Mouse (Mus musculus): ENCODE measurements around the gene Gm6217. TPM values are rescaled to one million over a fixed set of nuclear protein-coding genes. Genes with fewer than 3 reads are reported as not detected.
"Not testable (repeated sequence)": the region's sequence is repeated elsewhere in the genome, so short reads cannot be mapped to it uniquely, and the experiment has no call there.

The Gm6217 gene
- polyA plus RNA-seq (2015; fragmentation: Nextera tagmentation; extraction: Ambion mirVana), result not detected in 2 replicates

GRCm38 (mm10) chr1:82931326-82931725, at the start of gene Gm6217:
TSS of gene Gm6217 (minus strand) at chr1:82931399.
- H3K27ac ChIP-seq (ENCODE audit: low read length); H3K36me3 ChIP-seq (ENCODE audit: control insufficient read depth, insufficient read depth, low read length); H3K9ac ChIP-seq (ENCODE audit: low read depth, low read length); H3K4me2 ChIP-seq (ENCODE audit: low read depth, low read length); H3K4me1 ChIP-seq (ENCODE audit: control insufficient read depth, insufficient read depth, low read length); H3K4me3 ChIP-seq (ENCODE audit: low read length); ATAC-seq; H3K9me3 ChIP-seq (ENCODE audit: control insufficient read depth, low read length); H3K27me3 ChIP-seq (replicated peaks; ENCODE audit: control insufficient read depth, insufficient read depth, low read length): not testable (repeated sequence)
- WGBS, result no CpG with 5 or more reads among the region's 6 CpGs

GRCm38 (mm10) chr1:82977840-82978239, 46.6 kb upstream of the Gm6217 start:
- H3K4me2 ChIP-seq (ENCODE audit: low read depth, low read length), result no peak overlapping the region
- H3K36me3 ChIP-seq (ENCODE audit: control insufficient read depth, insufficient read depth, low read length), result no peaks in the 10 kb centered on the region
- H3K4me1 ChIP-seq (ENCODE audit: control insufficient read depth, insufficient read depth, low read length), result no peaks in the 10 kb centered on the region
- H3K27me3 ChIP-seq (replicated peaks; ENCODE audit: control insufficient read depth, insufficient read depth, low read length), result no peaks in the 10 kb centered on the region
- no peak for ATAC-seq
- H3K9ac ChIP-seq (ENCODE audit: low read depth, low read length), result no peak overlapping the region
- no peak overlapping the region for H3K27ac ChIP-seq (ENCODE audit: low read length)
- no peaks in the 10 kb centered on the region for H3K9me3 ChIP-seq (ENCODE audit: control insufficient read depth, low read length)
- H3K4me3 ChIP-seq (ENCODE audit: low read length), result no peak overlapping the region

- no peak for ATAC-seq
- Histone ChIP-seq H3K27me3 (replicated peaks; ENCODE audit: control insufficient read depth, insufficient read depth, low read length) (no peaks in the 10 kb centered on the region), H3K9me3 (ENCODE audit: control insufficient read depth, low read length) (no peaks in the 10 kb centered on the region), H3K4me3 (ENCODE audit: low read length) (no peak overlapping the region), H3K27ac (ENCODE audit: low read length) (no peak overlapping the region), H3K9ac (ENCODE audit: low read depth, low read length) (no peak overlapping the region), H3K4me2 (ENCODE audit: low read depth, low read length) (no peak overlapping the region), H3K4me1 (ENCODE audit: control insufficient read depth, insufficient read depth, low read length) (no peaks in the 10 kb centered on the region), H3K36me3 (ENCODE audit: control insufficient read depth, insufficient read depth, low read length) (no peaks in the 10 kb centered on the region)
- 85% methylated on average over 5 of the region's 5 CpGs for WGBS
Measured at GRCm38 (mm10) chr1:82975750-82976149, 44.6 kb upstream of the Gm6217 start.

- H3K4me2 ChIP-seq (ENCODE audit: low read depth, low read length), result no peak overlapping the region
- peak; percentile 65 for ATAC-seq
- whole genome bisulfite sequencing, result 73% methylated on average over 9 of the region's 9 CpGs
- no peaks in the 10 kb centered on the region for H3K36me3 ChIP-seq (ENCODE audit: control insufficient read depth, insufficient read depth, low read length)
- no peaks in the 10 kb centered on the region for H3K4me1 ChIP-seq (ENCODE audit: control insufficient read depth, insufficient read depth, low read length)
- no peak overlapping the region for H3K27ac ChIP-seq (ENCODE audit: low read length)
- no peaks in the 10 kb centered on the region for H3K9me3 ChIP-seq (ENCODE audit: control insufficient read depth, low read length)
- H3K9ac ChIP-seq (ENCODE audit: low read depth, low read length), result no peak overlapping the region
- H3K4me3 ChIP-seq (ENCODE audit: low read length), result no peak overlapping the region
- H3K27me3 ChIP-seq (replicated peaks; ENCODE audit: control insufficient read depth, insufficient read depth, low read length), result no peaks in the 10 kb centered on the region
Measured at GRCm38 (mm10) chr1:82974342-82974741, 43.1 kb upstream of the Gm6217 start.

- 70% methylated on average over 6 of the region's 6 CpGs for WGBS
- H3K9ac ChIP-seq (ENCODE audit: low read depth, low read length), result no peak overlapping the region
- no peaks in the 10 kb centered on the region for H3K9me3 ChIP-seq (ENCODE audit: control insufficient read depth, low read length)
- H3K27me3 ChIP-seq (replicated peaks; ENCODE audit: control insufficient read depth, insufficient read depth, low read length), result no peaks in the 10 kb centered on the region
- no peak for ATAC-seq
- no peaks in the 10 kb centered on the region for H3K36me3 ChIP-seq (ENCODE audit: control insufficient read depth, insufficient read depth, low read length)
- no peak overlapping the region for H3K27ac ChIP-seq (ENCODE audit: low read length)
- no peak overlapping the region for H3K4me2 ChIP-seq (ENCODE audit: low read depth, low read length)
- H3K4me1 ChIP-seq (ENCODE audit: control insufficient read depth, insufficient read depth, low read length), result no peaks in the 10 kb centered on the region
- no peak overlapping the region for H3K4me3 ChIP-seq (ENCODE audit: low read length)
Measured at GRCm38 (mm10) chr1:82973901-82974300, 42.7 kb upstream of the Gm6217 start.

GRCm38 (mm10) chr1:82973244-82973643, 42.0 kb upstream of the Gm6217 start:
- no peaks in the 10 kb centered on the region for H3K27me3 ChIP-seq (replicated peaks; ENCODE audit: control insufficient read depth, insufficient read depth, low read length)
- no peak overlapping the region for H3K4me3 ChIP-seq (ENCODE audit: low read length)
- no peaks in the 10 kb centered on the region for H3K4me1 ChIP-seq (ENCODE audit: control insufficient read depth, insufficient read depth, low read length)
- ATAC-seq, result no peak
- WGBS, result 81% methylated on average over 1 of the region's 1 CpGs
- no peaks in the 10 kb centered on the region for H3K36me3 ChIP-seq (ENCODE audit: control insufficient read depth, insufficient read depth, low read length)
- no peak overlapping the region for H3K27ac ChIP-seq (ENCODE audit: low read length)
- H3K4me2 ChIP-seq (ENCODE audit: low read depth, low read length), result no peak overlapping the region
- no peak overlapping the region for H3K9ac ChIP-seq (ENCODE audit: low read depth, low read length)
- no peaks in the 10 kb centered on the region for H3K9me3 ChIP-seq (ENCODE audit: control insufficient read depth, low read length)

- no peaks in the 10 kb centered on the region for H3K9me3 ChIP-seq (ENCODE audit: control insufficient read depth, low read length)
- H3K9ac ChIP-seq (ENCODE audit: low read depth, low read length), result no peak overlapping the region
- H3K4me3 ChIP-seq (ENCODE audit: low read length), result no peak overlapping the region
- WGBS, result 47% methylated on average over 4 of the region's 4 CpGs
- H3K4me2 ChIP-seq (ENCODE audit: low read depth, low read length), result no peak overlapping the region
- H3K27me3 ChIP-seq (replicated peaks; ENCODE audit: control insufficient read depth, insufficient read depth, low read length), result no peaks in the 10 kb centered on the region
- no peak overlapping the region for H3K27ac ChIP-seq (ENCODE audit: low read length)
- H3K36me3 ChIP-seq (ENCODE audit: control insufficient read depth, insufficient read depth, low read length), result no peaks in the 10 kb centered on the region
- ATAC-seq, result no peak
- H3K4me1 ChIP-seq (ENCODE audit: control insufficient read depth, insufficient read depth, low read length), result no peaks in the 10 kb centered on the region
Measured at GRCm38 (mm10) chr1:82972046-82972445, 40.8 kb upstream of the Gm6217 start.

GRCm38 (mm10) chr1:82966413-82966812, 35.2 kb upstream of the Gm6217 start:
- no peak overlapping the region for H3K9ac ChIP-seq (ENCODE audit: low read depth, low read length)
- H3K9me3 ChIP-seq (ENCODE audit: control insufficient read depth, low read length), result no peaks in the 10 kb centered on the region
- ATAC-seq, result no peak
- no peaks in the 10 kb centered on the region for H3K36me3 ChIP-seq (ENCODE audit: control insufficient read depth, insufficient read depth, low read length)
- H3K27ac ChIP-seq (ENCODE audit: low read length), result no peak overlapping the region
- H3K4me3 ChIP-seq (ENCODE audit: low read length), result no peak overlapping the region
- no peaks in the 10 kb centered on the region for H3K4me1 ChIP-seq (ENCODE audit: control insufficient read depth, insufficient read depth, low read length)
- H3K27me3 ChIP-seq (replicated peaks; ENCODE audit: control insufficient read depth, insufficient read depth, low read length), result no peaks in the 10 kb centered on the region
- 65% methylated on average over 3 of the region's 3 CpGs for WGBS
- H3K4me2 ChIP-seq (ENCODE audit: low read depth, low read length), result no peak overlapping the region

GRCm38 (mm10) chr1:82959870-82960385, 28.7 kb upstream of the Gm6217 start, which contains the start of gene Gm47955:
TSS of gene Gm47955 (plus strand) at chr1:82960286.
- Histone ChIP-seq H3K4me2 (ENCODE audit: low read depth, low read length) (no peak within 1 kb of the TSS), H3K27me3 (replicated peaks; ENCODE audit: control insufficient read depth, insufficient read depth, low read length) (no peaks in the 10 kb centered on the region), H3K4me3 (ENCODE audit: low read length) (no peak within 1 kb of the TSS), H3K9me3 (ENCODE audit: control insufficient read depth, low read length) (no peaks in the 10 kb centered on the region), H3K4me1 (ENCODE audit: control insufficient read depth, insufficient read depth, low read length) (no peaks in the 10 kb centered on the region), H3K9ac (ENCODE audit: low read depth, low read length) (no peak within 1 kb of the TSS), H3K27ac (ENCODE audit: low read length) (no peak within 1 kb of the TSS), H3K36me3 (ENCODE audit: control insufficient read depth, insufficient read depth, low read length) (no peaks in the 10 kb centered on the region)
- ATAC-seq, result no peak
- 82% methylated on average over 11 of the region's 11 CpGs for WGBS

GRCm38 (mm10) chr1:82955913-82956312, 24.7 kb upstream of the Gm6217 start, which contains the start of gene Gm7544:
TSS of gene Gm7544 (minus strand) at chr1:82956013.
- H3K4me1 ChIP-seq (ENCODE audit: control insufficient read depth, insufficient read depth, low read length); H3K4me3 ChIP-seq (ENCODE audit: low read length); H3K36me3 ChIP-seq (ENCODE audit: control insufficient read depth, insufficient read depth, low read length); H3K9ac ChIP-seq (ENCODE audit: low read depth, low read length); H3K9me3 ChIP-seq (ENCODE audit: control insufficient read depth, low read length); H3K4me2 ChIP-seq (ENCODE audit: low read depth, low read length); ATAC-seq; H3K27ac ChIP-seq (ENCODE audit: low read length); H3K27me3 ChIP-seq (replicated peaks; ENCODE audit: control insufficient read depth, insufficient read depth, low read length): not testable (repeated sequence)
